Mouse (Mus musculus) stomach, embryonic 14.5 days (tissue): ENCODE data around the gene Lhfp. TPM values are rescaled to one million over a fixed set of nuclear protein-coding genes. Genes with fewer than 3 reads are reported as not detected.

Experiments
- ATAC-seq: fragments of 200-750 bp; cut with Nextera tagmentation; 2 replicates; pipeline ENCODE4 v1.8.0; 2017; ENCODE audit warnings: low read depth, moderate TSS enrichment; ENCODE audit not compliant: insufficient number of reproducible peaks, insufficient read depth, low FRiP score
- H3K27ac ChIP-seq: fragments of 300-500 bp; sonication (generic); 2 replicates; pipeline ENCODE4 v1.5.1; 2014; ENCODE audit warnings: mild to moderate bottlenecking, low read length, moderate library complexity, mixed read lengths
- H3K27me3 ChIP-seq: fragments of 300-500 bp; sonication (generic); 2 replicates; pipeline ENCODE4 v1.6.1; 2014; ENCODE audit warnings: low read length, control low read depth, mixed read lengths; ENCODE audit not compliant: control insufficient read depth, insufficient read depth
- H3K36me3 ChIP-seq: fragments of 300-500 bp; sonication (generic); 2 replicates; pipeline ENCODE4 v1.6.1; 2014; ENCODE audit warnings: mild to moderate bottlenecking, control low read depth, low read length, moderate library complexity, mixed read lengths; ENCODE audit not compliant: control insufficient read depth, insufficient read depth
- H3K4me1 ChIP-seq: fragments of 300-500 bp; sonication (generic); 2 replicates; pipeline ENCODE4 v1.6.1; 2014; ENCODE audit warnings: low read length, control low read depth, mixed read lengths; ENCODE audit not compliant: control insufficient read depth, insufficient read depth
- H3K4me2 ChIP-seq: fragments of 300-500 bp; sonication (generic); replicated peaks from 2 replicates; pipeline ENCODE4 v1.6.1; 2014; ENCODE audit warnings: low read depth, low read length, control low read depth
- H3K4me3 ChIP-seq: fragments of 300-500 bp; sonication (generic); 2 replicates; pipeline ENCODE4 v1.5.1; 2014; ENCODE audit warnings: low read depth, low read length, control low read depth
- H3K9ac ChIP-seq: fragments of 300-500 bp; sonication (generic); replicated peaks from 2 replicates; pipeline ENCODE4 v1.6.1; 2014; ENCODE audit warnings: low read depth, mild to moderate bottlenecking, control low read depth, low read length, moderate library complexity, mixed read lengths
- H3K9me3 ChIP-seq: fragments of 300-500 bp; sonication (generic); 2 replicates; pipeline ENCODE4 v1.6.1; 2016; ENCODE audit warnings: low read depth, low read length, control low read depth; ENCODE audit not compliant: control insufficient read depth
- WGBS: fragments of 180-500 bp; shearing (Covaris S2); extraction: QIAGEN DNeasy Blood & Tissue Kit; methylation state at CpG from one replicate; pipeline ENCODE4 v1.1.7; 2014; 5-methylcytosine and 5-hydroxymethylcytosine counted together
- polyA plus RNA-seq: library from polyadenylated mRNA; unstranded; fragments of >200 nt; fragmentation: Nextera tagmentation; extraction: Ambion mirVana; gene quantifications from 2 replicates; pipeline ENCODE4 v1.2.1, GENCODE M21; 2014

The Lhfp gene
- polyA plus RNA-seq, 1 experiment from 2014 or later, result 48.0 TPM

DNA sequence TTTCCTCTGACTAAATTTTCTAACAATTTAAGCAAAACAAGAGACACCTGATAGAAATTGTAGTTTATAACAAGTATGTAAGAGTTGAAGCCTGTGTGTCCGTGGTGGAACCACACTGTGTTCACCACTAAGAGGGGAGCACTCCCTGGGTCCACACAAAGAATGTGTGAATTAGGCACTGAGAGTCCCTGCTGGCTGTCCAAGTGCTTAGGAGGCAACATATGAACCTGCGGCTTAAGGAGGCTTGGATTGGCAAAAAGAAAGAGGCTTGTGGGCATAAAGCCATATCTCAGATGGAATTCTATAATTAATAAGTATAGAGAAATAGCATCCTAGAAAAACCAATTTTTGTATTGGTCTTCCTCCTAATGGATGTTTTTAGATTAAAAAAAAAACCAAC is 104.2 kb downstream of the Lhfp start:
- Histone ChIP-seq H3K36me3 (no peaks in the 10 kb centered on the region), H3K27me3 (no peaks in the 10 kb centered on the region), H3K4me3 (no peak overlapping the region), H3K4me1 (no peaks in the 10 kb centered on the region), H3K4me2 (no peak overlapping the region), H3K27ac (no peak overlapping the region), H3K9ac (no peak overlapping the region), H3K9me3 (no peaks in the 10 kb centered on the region)
- 62% methylated on average over 2 of the region's 2 CpGs for WGBS
- no peak for ATAC-seq

- Histone ChIP-seq H3K27ac (no peak overlapping the region), H3K9ac (no peak overlapping the region), H3K4me2 (no peak overlapping the region), H3K27me3 (no peaks in the 10 kb centered on the region), H3K9me3 (no peaks in the 10 kb centered on the region), H3K4me3 (no peak overlapping the region), H3K36me3 (no peaks in the 10 kb centered on the region), H3K4me1 (no peaks in the 10 kb centered on the region)
- 80% methylated on average over 5 of the region's 5 CpGs for WGBS
- no peak for ATAC-seq
Observed at GRCm38 (mm10) chr3:53145946-53146345, 104.6 kb downstream of the Lhfp start.

GRCm38 (mm10) chr3:53147001-53147400 is 105.7 kb downstream of the Lhfp start:
- Histone ChIP-seq H3K27me3 (no peaks in the 10 kb centered on the region), H3K9me3 (no peaks in the 10 kb centered on the region), H3K27ac (no peak overlapping the region), H3K4me3 (no peak overlapping the region), H3K4me2 (no peak overlapping the region), H3K36me3 (no peaks in the 10 kb centered on the region), H3K9ac (no peak overlapping the region), H3K4me1 (no peaks in the 10 kb centered on the region)
- 90% methylated on average over 5 of the region's 5 CpGs for WGBS
- no peak for ATAC-seq

- no peak overlapping the region for H3K9ac ChIP-seq
- H3K9me3 ChIP-seq, result peaks cover 5% of the 10 kb centered on the region; the same call in 1 of the 2 replicates
- H3K4me3 ChIP-seq, result no peak overlapping the region
- ATAC-seq, result no peak
- H3K4me1 ChIP-seq, result no peaks in the 10 kb centered on the region
- H3K27ac ChIP-seq, result no peak overlapping the region
- H3K36me3 ChIP-seq, result no peaks in the 10 kb centered on the region
- no peaks in the 10 kb centered on the region for H3K27me3 ChIP-seq
- WGBS, result 92% methylated on average over 3 of the region's 3 CpGs
- H3K4me2 ChIP-seq, result no peak overlapping the region
Observed at GRCm38 (mm10) chr3:53148751-53149150, 107.4 kb downstream of the Lhfp start.

GRCm38 (mm10) chr3:53149625-53150320 is 108.4 kb downstream of the Lhfp start:
- H3K4me2 ChIP-seq, result no peak overlapping the region
- H3K36me3 ChIP-seq, result no peaks in the 10 kb centered on the region
- H3K27ac ChIP-seq, result no peak overlapping the region
- no peaks in the 10 kb centered on the region for H3K27me3 ChIP-seq
- no peak for ATAC-seq
- H3K9ac ChIP-seq, result no peak overlapping the region
- no peak overlapping the region for H3K4me3 ChIP-seq
- no peaks in the 10 kb centered on the region for H3K4me1 ChIP-seq
- 91% methylated on average over 7 of the region's 7 CpGs for WGBS
- H3K9me3 ChIP-seq, result peaks cover 5% of the 10 kb centered on the region; the same call in 1 of the 2 replicates

GRCm38 (mm10) chr3:53151081-53151480 is 109.8 kb downstream of the Lhfp start:
- Histone ChIP-seq H3K4me1 (no peaks in the 10 kb centered on the region), H3K9me3 (peaks cover 5% of the 10 kb centered on the region; the same call in 1 of the 2 replicates), H3K27ac (no peak overlapping the region), H3K9ac (no peak overlapping the region), H3K4me3 (no peak overlapping the region), H3K4me2 (no peak overlapping the region), H3K36me3 (no peaks in the 10 kb centered on the region), H3K27me3 (no peaks in the 10 kb centered on the region)
- 49% methylated on average over 1 of the region's 1 CpGs for WGBS
- no peak for ATAC-seq

DNA sequence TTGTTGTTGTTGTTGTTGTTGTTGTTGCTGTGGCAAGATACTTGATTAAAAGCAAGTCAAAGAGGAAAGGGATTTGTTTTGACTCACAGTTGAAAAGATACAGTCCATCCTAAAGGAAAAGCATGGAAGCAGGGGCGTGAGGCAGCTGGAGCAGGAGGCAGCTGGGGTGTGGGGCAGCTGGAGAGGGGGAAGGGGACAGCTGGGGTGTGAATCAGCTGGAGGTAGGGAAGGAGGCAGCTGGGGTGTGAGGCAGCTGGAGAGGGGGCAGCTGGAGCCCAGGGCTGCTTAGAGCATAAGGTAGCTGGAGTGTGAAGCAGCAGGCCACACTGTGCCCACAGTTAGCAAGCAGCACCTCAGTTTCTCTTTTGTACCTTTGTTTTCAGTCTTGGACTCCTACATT is 110.3 kb downstream of the Lhfp start:
- H3K27me3 ChIP-seq, result no peaks in the 10 kb centered on the region
- no peak overlapping the region for H3K9ac ChIP-seq
- no peak overlapping the region for H3K4me2 ChIP-seq
- H3K36me3 ChIP-seq, result no peaks in the 10 kb centered on the region
- no peaks in the 10 kb centered on the region for H3K4me1 ChIP-seq
- WGBS, result 82% methylated on average over 1 of the region's 1 CpGs
- H3K27ac ChIP-seq, result no peak overlapping the region
- H3K4me3 ChIP-seq, result no peak overlapping the region
- peaks cover 5% of the 10 kb centered on the region; the same call in 1 of the 2 replicates for H3K9me3 ChIP-seq
- ATAC-seq, result no peak

- no peaks in the 10 kb centered on the region for H3K27me3 ChIP-seq
- no peak overlapping the region for H3K4me2 ChIP-seq
- H3K27ac ChIP-seq, result no peak overlapping the region
- H3K4me3 ChIP-seq, result no peak overlapping the region
- H3K36me3 ChIP-seq, result no peaks in the 10 kb centered on the region
- H3K4me1 ChIP-seq, result 0 out of 2 replicates have a peak, but pooled peaks cover 6% of the 10 kb centered on the region
- no peak for ATAC-seq
- no peaks in the 10 kb centered on the region for H3K9me3 ChIP-seq
- 81% methylated on average over 3 of the region's 3 CpGs for WGBS
- no peak overlapping the region for H3K9ac ChIP-seq
Observed at GRCm38 (mm10) chr3:53161963-53162362, 120.6 kb downstream of the Lhfp start.

DNA sequence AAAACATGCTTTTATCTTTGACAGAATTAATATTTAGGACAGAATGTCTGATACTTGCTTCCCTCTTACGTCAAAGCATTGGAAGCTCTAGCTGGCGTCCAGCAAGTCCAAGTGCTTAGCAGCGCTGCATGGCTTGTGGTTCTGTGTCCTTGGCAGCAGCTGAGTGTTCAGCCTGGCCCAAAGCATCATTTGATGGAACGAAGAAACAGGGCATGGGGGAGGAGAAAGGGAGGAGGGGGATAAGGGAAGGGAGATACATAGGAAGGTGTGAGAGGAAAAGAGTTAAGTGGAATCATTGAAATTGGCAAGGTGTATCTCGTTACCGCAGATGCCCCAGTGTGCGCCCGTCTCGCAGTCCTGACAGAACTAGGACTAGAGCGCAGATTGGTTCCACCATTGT is 124.0 kb downstream of the Lhfp start:
- Histone ChIP-seq H3K27me3 (no peaks in the 10 kb centered on the region), H3K36me3 (no peaks in the 10 kb centered on the region), H3K9me3 (no peaks in the 10 kb centered on the region), H3K27ac (0 out of 2 replicates have a peak overlapping the region, but pooled peaks have one; percentile 27), H3K9ac (no peak overlapping the region), H3K4me3 (no peak overlapping the region), H3K4me2 (no peak overlapping the region), H3K4me1 (0 out of 2 replicates have a peak, but pooled peaks cover 6% of the 10 kb centered on the region)
- ATAC-seq, result no peak
- WGBS, result 80% methylated on average over 10 of the region's 10 CpGs
